Mouse (Mus musculus) urinary bladder, postnatal 10 days (tissue): ENCODE data around the gene Csnk1d.
A peak's percentile ranks its signal among the peaks of the same experiment; 100 is the strongest.

Experiments
- DNase-seq: peaks from one replicate; pipeline ENCODE4 v3.0.0; 2022; ENCODE audit warnings: low spot score

Gene Csnk1d

DNA sequence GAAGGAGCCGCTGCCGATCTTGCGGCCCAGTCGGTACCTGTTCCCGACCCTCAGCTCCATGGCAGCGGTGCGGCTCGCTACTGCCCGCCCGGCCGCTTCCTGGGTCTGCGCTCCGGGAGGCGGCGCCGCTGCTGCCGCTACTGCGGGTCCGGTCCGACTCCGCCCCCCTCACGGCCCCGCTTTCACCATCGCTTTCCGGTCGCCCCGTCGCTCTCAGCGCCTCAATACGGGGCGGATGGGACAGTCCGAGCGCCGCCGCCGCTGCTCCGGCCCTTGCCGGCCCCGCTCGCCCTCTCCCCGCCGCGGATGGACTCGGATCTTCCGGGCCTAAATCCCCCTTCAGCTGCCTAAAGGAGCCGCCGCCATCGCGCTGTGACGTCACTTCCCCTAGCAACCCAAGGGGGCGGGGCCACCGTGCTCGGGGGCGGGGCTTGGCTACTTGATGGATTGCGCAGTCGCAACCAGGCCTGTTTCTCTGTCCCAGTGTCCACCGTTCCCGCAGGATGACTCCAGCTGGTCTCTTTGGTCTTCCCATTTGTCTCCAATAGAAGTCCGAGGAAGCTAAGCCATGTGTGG lies at the start of gene Csnk1d:
Gene Csnk1d (minus strand): TSS at position 380 of the 576 bp plus-strand sequence.
- DNase-seq = peak; percentile 97

DNA sequence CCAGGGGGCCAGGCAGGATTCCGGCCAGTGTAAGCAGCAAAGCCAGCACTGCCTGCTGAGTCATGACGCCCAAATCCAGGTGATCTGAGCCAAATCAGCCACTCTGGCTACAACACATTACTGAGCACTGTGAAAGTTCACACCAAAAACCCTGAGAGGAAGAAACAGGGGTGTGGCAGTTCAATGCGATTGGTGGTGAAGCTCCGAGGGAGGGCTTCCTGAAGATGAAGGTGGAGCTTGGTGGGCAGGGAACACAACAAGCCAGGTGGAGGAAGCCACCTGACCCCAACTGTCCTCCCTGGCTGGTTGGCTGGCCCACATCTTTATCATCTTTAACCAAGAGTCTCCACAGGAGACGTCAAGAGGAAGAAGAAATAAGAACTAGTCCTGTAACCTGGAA lies 48.2 kb upstream of the Csnk1d start, which contains the start of gene Cd7:
Gene Cd7 (minus strand): TSS at position 117 of the 400 bp plus-strand sequence.
- DNase-seq = no peak

DNA sequence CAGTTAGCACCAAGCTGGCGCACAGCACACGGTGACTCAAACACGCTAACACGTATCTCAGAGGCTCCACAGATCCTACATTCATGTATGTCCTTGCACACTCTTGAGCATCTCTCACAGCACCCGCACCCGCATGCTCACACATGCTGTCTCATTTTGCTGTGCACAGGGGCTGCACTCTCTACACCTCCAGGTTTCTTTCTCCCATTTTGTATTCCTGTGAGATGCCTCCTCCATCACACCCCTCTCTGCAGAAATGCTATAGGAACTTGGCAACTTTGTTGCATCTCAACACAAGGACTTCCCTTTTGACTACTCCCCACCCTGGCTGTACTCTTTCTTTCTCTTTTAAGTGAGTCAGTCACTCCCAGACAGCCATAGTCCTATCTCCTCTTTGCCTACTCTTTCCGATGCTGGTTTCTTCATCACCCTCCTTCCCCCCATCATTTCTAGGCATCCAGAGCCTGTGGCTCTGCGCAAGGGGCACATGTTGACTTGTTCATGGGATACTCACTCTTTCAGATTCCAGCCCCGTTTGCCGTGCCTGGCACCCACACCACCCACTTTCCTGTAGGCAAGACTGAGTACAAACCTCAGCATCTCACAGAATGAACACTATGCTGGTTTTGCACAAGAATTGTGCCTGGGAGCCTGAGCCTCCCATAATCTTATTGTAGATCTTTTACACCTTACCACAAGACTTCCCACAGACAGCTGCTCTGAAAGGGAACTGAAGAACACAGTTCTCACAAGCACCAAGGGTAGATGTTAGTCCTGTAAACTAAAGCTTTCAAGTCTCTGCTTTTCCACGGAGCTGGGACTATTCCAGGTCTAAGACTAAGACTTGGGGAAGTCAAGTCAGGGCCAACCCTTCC lies 47.5 kb upstream of the Csnk1d start:
- no peak for DNase-seq

DNA sequence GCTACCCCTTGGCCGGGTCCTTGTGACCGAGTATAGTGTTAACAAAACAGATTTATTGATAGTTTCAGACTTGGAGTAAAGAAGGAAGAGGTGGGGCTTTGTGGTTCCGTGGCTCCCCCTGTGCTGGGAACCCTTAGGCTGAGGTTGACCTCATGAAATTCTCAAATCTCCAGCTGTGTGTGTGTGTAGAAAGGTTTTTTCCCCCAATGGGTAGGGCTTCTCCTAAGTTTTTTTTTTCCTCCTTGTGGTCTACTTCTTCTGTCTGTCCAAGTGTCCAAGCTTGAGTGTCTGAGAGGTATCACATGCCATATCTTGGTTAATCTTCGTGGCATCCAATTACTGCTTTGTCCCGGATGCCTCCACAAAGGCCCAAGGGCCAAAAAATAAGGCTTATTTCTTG lies 42.0 kb upstream of the Csnk1d start:
- DNase-seq = no peak

DNA sequence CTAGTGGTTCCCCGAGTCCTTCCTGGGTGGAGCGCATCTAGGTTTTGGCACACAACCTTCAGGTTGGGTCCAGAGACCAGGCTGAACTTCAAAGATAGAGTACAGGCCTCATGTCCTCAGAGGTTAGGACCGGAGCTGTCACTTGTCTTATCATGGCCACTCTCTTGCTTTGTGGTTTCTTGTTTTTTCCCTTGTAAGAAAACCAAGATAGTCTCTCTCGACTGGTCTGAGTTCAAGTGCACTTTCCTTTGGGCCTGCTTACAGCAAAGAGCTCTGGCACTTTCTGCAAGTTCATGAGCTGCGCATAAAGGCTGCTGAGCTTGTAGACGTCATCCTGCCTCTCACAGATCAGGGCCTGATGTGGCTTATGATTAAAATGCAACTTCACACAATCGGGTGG lies 36.1 kb upstream of the Csnk1d start:
- DNase-seq = no peak

DNA sequence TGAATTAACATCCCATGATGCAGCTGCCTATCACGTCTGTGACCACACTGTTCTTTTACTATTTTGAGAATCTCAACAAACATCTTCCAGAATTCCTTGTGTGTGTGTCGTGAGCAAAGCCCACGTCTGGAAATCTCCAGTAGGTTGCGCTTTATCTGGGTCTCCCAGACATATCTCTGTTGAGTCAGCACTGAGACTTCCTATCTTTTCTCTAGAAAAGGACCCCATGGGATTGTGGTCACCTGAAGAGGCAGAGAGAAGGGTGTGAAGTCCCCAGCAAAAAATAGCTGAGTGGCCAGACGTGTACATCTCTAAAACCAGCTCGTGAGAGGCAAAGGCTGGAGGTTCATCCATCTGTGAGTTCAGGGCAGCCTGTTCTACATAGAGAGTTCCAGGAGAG lies 33.0 kb upstream of the Csnk1d start:
- no peak for DNase-seq

DNA sequence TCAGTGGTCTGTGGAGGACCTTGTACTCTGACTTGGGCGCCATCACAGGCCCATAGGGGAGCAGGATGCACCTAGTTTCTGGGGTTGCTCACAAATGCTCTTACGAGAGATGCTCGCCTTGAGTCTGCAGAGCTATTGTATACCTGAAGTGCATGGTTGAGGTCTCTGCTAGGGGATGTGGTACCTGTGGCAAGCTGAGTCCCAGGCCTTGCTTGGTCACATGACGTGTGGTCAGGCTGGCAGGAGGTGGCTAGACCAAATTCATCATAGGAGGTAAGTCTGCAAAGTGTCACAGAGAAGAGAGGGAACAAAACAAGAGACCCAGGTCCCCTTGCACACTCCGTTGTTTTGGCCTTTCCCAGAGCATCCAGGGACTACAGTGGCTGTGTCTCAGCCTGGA lies 28.4 kb upstream of the Csnk1d start:
- DNase-seq = no peak

DNA sequence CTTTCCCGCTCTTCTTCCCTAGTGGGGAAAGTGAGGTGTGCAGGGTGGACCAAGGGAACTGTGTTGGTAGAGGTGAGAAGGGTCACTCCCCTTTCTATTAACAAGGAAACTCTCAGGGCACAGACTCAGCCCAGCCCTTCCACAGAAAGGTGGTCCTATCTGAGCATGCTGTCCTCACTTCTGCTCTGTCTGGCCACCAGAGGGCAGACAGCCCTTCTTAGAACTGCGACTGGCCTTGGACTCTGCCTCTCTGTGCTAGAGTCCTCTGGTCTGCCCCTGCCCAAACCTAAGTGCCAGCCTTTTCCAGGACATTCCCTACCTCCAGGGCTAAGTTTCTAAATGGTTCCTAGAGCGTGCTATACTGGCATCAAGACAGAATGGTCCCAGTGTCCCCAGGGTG lies 26.6 kb upstream of the Csnk1d start:
- DNase-seq = no peak

DNA sequence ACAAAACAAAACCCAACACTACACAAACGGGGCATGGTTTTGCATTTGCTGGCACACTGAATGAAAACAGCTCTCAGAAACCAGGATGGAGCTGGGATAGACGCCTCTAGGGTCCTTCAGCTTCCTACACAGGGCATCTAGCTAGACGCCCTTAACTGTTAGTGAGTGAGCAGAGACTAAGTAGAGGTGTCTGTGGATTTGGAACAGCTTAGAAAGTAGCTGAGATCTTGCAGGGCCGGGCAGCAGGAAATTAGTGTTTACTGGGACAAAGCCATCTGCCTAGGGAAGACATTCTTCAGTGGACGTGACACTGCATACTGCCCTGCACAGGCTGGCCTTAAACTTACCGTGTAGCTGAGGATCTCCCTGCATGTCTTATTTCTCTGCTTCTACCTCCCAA lies 24.3 kb upstream of the Csnk1d start:
- no peak for DNase-seq

DNA sequence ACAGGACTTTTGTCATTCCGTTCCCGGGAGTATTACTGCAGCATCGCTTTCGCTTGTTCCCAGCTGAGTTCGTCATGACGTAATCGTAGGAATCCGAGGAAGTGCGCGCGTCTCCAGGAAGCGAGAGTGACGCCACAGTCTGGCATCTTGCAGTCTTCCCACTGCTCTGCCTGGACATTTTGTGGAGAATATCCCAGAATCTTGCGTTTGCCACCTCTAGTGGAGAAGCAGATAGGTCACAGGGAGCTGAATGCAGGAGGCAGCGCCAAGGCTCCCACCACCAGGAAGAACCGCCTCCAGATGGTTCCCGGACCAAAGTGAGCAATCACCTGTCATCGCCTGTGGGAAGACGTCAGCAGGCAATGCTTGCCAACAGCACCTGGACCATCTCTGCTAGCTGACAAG lies 23.8 kb upstream of the Csnk1d start:
- no peak for DNase-seq

DNA sequence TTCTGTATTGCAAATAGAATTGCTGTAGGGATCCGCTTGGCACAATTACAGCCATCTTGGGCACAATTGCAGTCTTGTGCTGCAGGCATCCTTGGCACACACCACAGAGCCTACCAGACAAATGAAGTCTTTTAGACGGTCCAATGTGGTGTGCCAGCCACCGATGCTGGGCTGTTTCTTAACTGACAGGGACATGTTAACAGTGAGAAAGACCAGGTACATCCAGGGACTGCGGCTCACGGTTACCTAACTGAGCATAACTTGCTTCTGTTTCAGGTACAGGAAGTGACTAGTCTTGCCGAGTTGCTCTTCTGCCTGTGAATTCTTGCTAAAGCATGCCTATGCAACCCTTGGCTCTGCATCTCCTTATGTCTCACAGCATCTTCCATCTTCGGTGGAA lies 22.5 kb upstream of the Csnk1d start:
- no peak for DNase-seq

DNA sequence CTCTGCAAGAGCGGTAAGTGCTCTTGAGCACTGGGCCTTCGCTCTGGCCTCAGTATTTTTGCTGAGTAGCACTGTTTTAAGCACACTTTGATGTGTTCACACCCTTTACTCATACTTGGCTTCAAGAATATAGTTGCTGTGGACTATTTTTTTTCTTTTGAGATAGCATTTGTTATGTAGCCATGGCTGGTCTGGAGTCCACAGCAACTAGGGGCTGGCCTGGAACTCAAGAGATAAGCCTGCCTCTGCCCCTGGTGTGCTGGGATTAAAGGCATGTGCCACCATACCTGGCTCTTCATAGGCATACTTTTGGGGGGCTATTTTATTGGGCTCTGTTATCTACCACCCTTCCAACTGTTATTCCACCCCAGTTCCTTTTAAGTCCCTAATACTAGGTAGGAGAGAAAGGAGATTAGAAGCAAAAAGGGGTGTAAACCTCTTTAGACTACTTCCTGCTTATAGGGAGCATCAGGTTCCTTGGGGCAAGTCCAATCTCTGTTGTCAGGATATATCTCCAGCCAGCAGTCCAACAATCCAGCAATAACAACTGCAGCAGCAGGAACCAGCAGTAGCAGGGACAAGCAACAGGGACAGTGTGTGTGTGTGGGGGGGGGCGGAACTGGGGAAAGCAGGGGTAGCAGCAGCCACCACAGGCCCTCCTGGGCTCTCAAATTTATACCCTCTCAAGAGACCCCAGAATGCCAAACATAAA lies 19.1 kb upstream of the Csnk1d start:
- DNase-seq = no peak

DNA sequence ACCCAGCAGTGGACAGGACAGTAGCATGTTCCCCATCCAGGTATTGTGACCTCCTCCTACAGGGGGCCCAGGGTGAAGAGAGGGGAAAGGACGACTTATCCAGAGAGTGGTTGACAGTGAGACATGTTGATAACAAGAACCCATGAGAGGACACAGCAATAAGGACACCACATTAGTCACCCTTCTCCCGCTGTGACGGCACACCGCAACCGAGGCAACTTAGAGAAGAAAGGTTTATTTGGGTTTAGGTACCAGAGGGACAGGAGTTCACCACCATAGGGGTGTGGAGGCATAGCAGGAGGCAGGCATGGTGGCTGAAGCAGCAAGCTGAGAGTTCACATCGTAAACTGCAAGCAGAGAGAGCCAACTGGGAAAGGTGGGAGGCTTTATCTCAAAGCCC lies 15.1 kb upstream of the Csnk1d start:
- no peak for DNase-seq

DNA sequence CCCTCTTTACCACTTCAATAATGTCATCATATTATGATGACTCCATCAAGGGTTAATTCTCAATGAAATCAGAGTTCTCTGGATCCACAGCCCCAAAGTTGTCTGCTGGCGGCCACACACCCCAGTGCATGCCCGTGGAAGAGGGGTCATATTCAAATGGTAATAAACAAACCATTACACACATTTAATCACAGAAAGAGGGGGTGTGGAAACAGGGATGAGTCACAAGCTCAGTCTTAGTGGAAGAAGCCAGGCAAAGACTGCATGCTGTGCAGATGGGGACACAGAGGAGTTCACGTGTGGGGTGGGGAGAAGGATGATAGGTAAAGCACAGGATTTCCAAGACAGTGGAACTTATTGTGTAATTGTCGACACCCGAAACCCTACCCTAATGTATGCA lies 13.2 kb upstream of the Csnk1d start:
- DNase-seq = no peak

DNA sequence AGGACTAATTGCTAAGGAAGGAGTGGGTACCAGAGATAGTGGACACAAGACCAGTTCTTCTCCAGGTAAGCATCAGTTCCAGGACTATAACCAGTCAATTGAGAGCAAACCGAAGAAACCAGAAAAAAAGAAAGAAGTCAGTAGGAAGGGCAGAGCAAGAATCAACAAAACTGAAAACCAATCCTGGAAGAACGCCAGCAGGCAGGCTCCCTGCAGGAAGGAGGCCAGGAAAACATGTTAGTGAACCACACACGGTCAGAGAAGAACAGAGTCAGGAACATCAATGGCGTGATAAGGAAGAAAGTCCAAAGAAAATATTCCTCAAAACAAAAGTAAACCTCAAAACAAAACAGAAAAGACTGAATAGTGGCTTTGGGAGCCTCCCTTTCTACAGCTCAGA lies 10.8 kb upstream of the Csnk1d start:
- no peak for DNase-seq

DNA sequence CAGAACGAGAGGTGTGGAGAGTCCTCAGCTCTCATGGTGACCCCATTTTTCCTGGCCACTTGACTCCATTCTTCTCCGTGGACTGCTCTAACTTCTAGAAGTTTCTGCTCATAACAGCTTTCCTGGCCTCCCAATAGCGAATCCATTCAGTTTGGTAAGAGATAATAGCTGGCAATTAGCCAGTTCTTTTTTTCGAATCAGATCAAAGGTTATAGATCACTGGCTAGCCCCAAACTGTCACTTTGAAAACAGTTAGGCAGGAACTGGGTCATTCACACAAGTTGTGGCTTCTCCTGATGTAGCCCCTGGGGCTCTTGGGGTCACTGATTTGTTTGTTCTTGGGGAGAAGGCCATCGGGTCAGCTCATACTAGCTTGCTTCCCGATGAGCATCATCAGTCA lies 3.6 kb upstream of the Csnk1d start:
- no peak for DNase-seq

DNA sequence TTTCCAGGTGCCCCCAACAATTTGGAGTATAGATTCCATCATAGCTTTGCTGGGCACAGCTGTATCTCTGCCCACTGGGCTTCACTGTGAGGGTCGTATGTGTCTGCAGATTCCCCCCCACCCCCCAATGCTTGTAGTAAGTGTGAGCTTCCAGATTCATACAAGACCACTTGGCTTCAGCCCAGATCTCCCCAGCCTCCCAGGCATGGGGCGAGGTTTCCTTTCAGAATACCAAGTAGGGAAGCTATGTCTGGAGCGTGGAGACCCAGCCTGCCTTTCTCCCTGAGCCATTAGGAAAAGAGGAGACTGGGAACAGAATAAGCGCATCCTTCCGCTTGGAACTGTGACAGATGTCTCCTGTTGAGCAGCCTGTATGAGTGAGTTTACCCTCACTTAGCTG lies 2.5 kb upstream of the Csnk1d start:
- no peak for DNase-seq

DNA sequence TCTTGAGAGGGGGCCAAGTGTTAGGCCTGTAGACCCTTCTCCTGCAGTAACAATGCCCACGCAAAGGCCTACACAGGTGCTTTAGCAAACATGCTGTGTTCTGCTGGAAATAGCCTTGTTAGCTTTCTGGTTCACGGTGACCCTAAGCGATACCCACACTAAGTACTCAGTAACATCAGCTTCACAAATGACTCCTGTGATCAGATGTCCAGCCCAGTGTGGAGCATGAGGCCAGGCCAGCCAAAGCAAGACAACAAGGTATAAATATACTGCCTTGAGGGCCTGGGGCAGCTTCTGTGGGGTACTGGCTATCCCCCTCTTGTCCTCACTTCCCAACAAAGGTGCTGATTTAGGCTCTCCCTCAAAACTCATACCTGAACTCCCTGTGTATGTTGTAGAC lies 1.9 kb upstream of the Csnk1d start:
- DNase-seq = no peak

DNA sequence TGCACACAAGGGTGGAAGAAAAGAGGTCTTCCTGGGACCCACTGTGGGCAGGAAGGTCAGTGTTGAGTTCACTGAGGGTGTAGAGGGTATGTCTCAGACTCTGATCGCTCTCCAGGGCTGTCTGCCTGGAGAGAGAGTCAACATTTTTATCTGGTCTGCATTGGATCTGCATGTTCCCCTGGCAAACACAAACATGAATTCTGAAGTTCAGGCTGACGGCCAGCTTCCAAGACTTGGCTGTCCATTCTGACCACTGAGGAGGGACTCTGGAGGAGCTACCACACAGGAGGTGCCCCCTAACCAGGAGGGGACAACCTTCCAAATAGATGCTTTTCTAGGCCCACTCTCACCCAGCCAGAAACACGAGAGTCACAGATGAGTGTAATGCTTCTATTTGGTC lies 661 bp upstream of the Csnk1d start:
- DNase-seq = no peak

DNA sequence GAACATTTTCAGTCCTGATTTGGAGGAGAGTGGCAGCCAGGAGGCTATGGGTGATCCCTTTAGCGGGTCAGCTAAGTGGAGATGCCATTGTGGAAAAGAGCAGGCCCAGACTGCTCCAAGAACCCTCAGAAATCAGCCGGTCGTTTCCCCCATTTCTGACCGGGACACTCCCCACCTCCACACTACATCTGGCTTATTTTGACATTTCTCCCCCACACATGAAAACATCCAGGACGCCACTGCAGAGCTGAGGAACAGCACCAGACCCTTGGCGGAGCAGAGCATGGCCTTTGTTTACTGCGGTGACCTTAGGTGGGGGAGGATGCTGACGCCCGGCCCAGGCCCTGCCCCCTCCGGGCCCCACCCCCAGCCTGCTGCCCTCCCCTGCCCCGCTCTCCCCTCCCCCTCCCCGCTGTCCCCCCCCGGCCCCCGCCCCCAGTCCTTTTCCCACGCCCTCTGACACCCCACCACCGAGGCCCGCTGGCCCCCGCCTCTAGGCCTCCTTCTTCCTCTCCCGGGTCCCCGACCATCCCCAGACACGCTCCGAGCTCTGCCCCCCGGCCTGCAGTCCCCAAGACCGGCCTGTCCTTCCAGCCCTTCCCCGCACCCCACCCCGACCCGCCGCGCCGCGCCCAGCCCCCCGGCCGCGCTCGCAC lies 876 bp downstream of the Csnk1d start:
- DNase-seq = no peak

DNA sequence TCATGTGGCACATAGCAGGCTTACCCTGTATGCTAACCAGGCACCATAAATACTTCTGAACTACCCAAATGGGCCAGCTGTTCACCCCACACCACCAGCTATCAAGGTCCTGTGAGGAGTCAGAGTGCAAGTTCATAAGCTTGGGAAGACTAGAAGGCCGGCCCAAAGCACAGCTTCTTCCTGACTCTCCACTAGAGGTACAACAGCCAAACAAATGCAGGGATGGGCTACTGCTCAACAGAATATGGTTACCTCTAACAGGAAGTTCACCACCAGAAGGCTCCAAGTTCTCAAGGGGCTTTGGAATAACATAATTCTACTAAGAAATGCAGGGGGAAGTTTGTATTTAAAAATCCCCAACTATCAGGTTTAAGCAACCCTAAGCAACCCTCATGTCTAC lies 1.6 kb downstream of the Csnk1d start:
- DNase-seq = no peak

DNA sequence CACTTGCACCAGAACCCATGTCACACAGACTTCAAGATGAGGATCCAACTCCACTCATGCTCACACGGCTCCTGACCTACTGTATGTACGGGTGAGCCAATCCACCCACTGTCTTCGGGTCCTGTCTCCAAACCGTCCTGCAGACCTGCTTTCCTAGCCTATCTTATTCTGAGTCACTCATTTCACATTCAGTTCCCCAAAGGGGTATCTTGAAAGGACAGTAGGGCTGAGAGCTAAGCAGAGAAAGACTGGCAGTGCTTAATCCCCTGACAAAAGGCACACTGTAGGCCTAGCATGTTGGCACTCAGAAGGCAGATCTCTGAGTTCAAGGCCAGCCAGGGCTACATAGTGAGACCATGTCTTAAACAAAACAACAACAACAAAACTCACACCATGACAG lies 2.7 kb downstream of the Csnk1d start:
- DNase-seq = no peak

DNA sequence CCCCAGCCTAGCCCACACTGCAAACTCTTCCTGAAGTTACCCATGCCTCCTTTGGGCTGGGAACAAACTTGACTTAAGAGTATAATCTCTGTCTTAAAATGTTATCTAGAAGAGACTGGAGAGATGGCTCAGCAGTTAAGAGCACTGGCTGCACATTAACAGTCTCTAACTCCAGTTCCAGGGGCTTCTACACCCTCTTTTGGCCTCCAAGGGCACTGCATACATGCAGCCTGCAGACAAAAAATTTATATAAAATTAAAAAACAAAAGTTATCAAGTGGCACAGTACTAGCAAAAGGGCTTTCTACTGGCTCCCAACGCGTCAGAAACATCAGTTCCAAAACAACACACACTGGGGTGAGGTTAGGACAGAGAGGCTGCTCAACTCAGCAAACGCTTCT lies 3.5 kb downstream of the Csnk1d start:
- DNase-seq = no peak
